ENCODE assay signal across 15 mouse cellular contexts in the genomic region with DNA sequence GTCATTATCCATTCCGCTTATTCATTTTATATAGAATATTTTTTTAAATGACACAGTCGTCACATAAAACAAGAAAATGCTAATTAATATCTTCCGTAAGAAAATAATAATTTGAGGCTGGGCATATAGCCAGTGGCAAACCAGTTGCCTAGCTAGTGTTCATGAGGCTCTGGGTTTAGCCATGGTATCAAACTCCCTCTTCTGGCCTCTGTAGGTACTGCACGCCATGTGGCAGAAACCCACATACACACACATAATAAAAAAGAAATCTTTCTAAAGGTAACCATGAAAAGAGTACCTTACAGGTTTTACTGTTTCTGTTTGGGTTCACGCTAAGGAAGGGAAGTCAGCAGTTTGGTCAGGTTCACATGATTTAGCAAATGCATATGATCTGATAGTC.
DNase-seq lines count a peak whose midpoint lies in the region; ATAC-seq and TF ChIP-seq lines count a peak whose summit lies in the region.
"Had no signal": no experiment of that assay in that cellular context is flagged by ENCODE, and none has a peak within 500 bp of the region (broad histone marks: within the 10 kb centered on the region; RNA-seq: fewer than 3 reads in every experiment).

No protein-coding gene starts in this region.

- WGBS in liver, embryonic 12.5 days (ENCODE audit: insufficient replicate concordance): 79% methylated on average over 5 of the region's 5 CpGs
- 92% methylated on average over 5 of the region's 5 CpGs for WGBS in limb, embryonic 10.5 days
- 95% methylated on average over 5 of the region's 5 CpGs for WGBS in kidney, adult 2 months

- H3K9me3 ChIP-seq in liver, embryonic 12.5 days (replicated peaks): peaks cover 5% of the 10 kb centered on the region; the same call in 1 of the 2 replicates
- H3K9me3 ChIP-seq in MEL (replicated peaks; ENCODE audit: insufficient read depth, low read length): no peaks in the 10 kb centered on the region
- 0 out of 2 replicates have a peak, but pooled peaks cover 2% of the 10 kb centered on the region for H3K9me3 ChIP-seq in limb, embryonic 10.5 days (replicated peaks)

- ATAC-seq in liver, embryonic 12.5 days: no peak
- ATAC-seq: forebrain, embryonic 16.5 days; inflammation-experienced regulatory T-cells, adult 6 months had no signal

- TF ChIP-seq CTCF in MEL (IDR thresholded peaks at IDR 0.05 in 2 of 3, conservative IDR thresholded peaks at IDR 0.05 in 1 of 3; ENCODE audit: control insufficient read depth in 1 of 3, insufficient read depth in 1 of 3, low read depth in 2 of 3, low read length in 3 of 3, poor library complexity in 1 of 3, severe bottlenecking in 1 of 3): peak; percentile 19 to 39 (median 32); a peak in 4 of 6 replicates
- no peak for TF ChIP-seq CTCF in kidney, adult 2 months (conservative IDR thresholded peaks at IDR 0.05; ENCODE audit: insufficient read depth, insufficient read length, low read depth, low read length)

- H3K9ac ChIP-seq in liver, embryonic 12.5 days: no peak overlapping the region
- no peak overlapping the region for H3K9ac ChIP-seq in MEL (ENCODE audit: control insufficient read depth, low read depth, low read length, poor library complexity, severe bottlenecking)
- H3K9ac ChIP-seq: neural tube, embryonic 12.5 days had no signal

- H3K4me3 ChIP-seq in liver, embryonic 12.5 days: no peak overlapping the region
- no peak overlapping the region for H3K4me3 ChIP-seq in MEL (ENCODE audit: control insufficient read depth in 1 of 2, insufficient read depth in 1 of 2, low read depth in 2 of 2, low read length in 2 of 2)
- H3K4me3 ChIP-seq in limb, embryonic 10.5 days: no peak overlapping the region
- no peak overlapping the region for H3K4me3 ChIP-seq in kidney, adult 2 months (ENCODE audit: insufficient read depth, low read depth, low read length)
- H3K4me3 ChIP-seq: neural tube, embryonic 12.5 days had no signal

- no peak for TF ChIP-seq POLR2A in MEL (IDR thresholded peaks at IDR 0.05; ENCODE audit: control insufficient read depth in 1 of 2, insufficient read depth in 1 of 2, low read depth in 1 of 2, low read length in 2 of 2, poor library complexity in 1 of 2)
- no peak for TF ChIP-seq POLR2A in kidney, adult 2 months (IDR thresholded peaks at IDR 0.05; ENCODE audit: low read depth, low read length)

- H3K4me1 ChIP-seq in liver, embryonic 12.5 days: no peaks in the 10 kb centered on the region
- peaks cover 0 to 2% of the 10 kb centered on the region in 2 experiments; a peak in 1 of 4 replicates for H3K4me1 ChIP-seq in MEL (ENCODE audit: control insufficient read depth in 1 of 2, insufficient read depth in 2 of 2, low read length in 2 of 2)
- H3K4me1 ChIP-seq in limb, embryonic 10.5 days: no peaks in the 10 kb centered on the region
- no peaks in the 10 kb centered on the region for H3K4me1 ChIP-seq in kidney, adult 2 months (ENCODE audit: control insufficient read depth, insufficient read depth, low read length)
- H3K4me1 ChIP-seq: neural tube, embryonic 12.5 days had no signal

- no peak overlapping the region for H3K27ac ChIP-seq in liver, embryonic 12.5 days
- H3K27ac ChIP-seq in MEL (ENCODE audit: control insufficient read depth, low read depth, low read length): no peak overlapping the region
- H3K27ac ChIP-seq in limb, embryonic 10.5 days: no peak overlapping the region
- H3K27ac ChIP-seq in kidney, adult 2 months (ENCODE audit: insufficient read depth, low read depth, low read length): no peak overlapping the region
- H3K27ac ChIP-seq: neural tube, embryonic 12.5 days had no signal

- peak; percentile 9 for DNase-seq in adrenal gland, postnatal 14 days
- no peak for DNase-seq in adrenal gland, adult 8-10 months
- DNase-seq in liver: peak; percentile 8
- peak; percentile 34 for DNase-seq in MEL (ENCODE audit: low read depth, low spot score)
- DNase-seq in limb, embryonic 10.5 days (ENCODE audit: low spot score): peak; percentile 36
- DNase-seq in kidney, adult 2 months: no peak
- DNase-seq in T-cell, adult 2 months (ENCODE audit: low spot score): no peak
- DNase-seq: adrenal gland, postnatal 10 days; lung, adult 2 months; spleen, adult 18-20 months had no signal

- H3K27me3 ChIP-seq in liver, embryonic 12.5 days (replicated peaks): no peaks in the 10 kb centered on the region
- no peaks in the 10 kb centered on the region for H3K27me3 ChIP-seq in MEL (ENCODE audit: control insufficient read depth in 1 of 2, insufficient read depth in 2 of 2, low read length in 2 of 2)
- H3K27me3 ChIP-seq in limb, embryonic 10.5 days (ENCODE audit: low read depth, poor library complexity, severe bottlenecking): no peaks in the 10 kb centered on the region
- no peaks in the 10 kb centered on the region for H3K27me3 ChIP-seq in kidney, adult 2 months (replicated peaks; ENCODE audit: control insufficient read depth, insufficient read depth, low read length)
- H3K27me3 ChIP-seq: neural tube, embryonic 12.5 days had no signal

- H3K36me3 ChIP-seq in liver, embryonic 12.5 days: no peaks in the 10 kb centered on the region
- peaks cover 0 to 7% of the 10 kb centered on the region in 2 experiments; a peak in 2 of 4 replicates for H3K36me3 ChIP-seq in MEL (ENCODE audit: control insufficient read depth in 1 of 2, insufficient read depth in 2 of 2, low read length in 2 of 2)
- no peaks in the 10 kb centered on the region for H3K36me3 ChIP-seq in limb, embryonic 10.5 days
- H3K36me3 ChIP-seq in kidney, adult 2 months (ENCODE audit: control insufficient read depth, insufficient read depth, low read length): no peaks in the 10 kb centered on the region
- H3K36me3 ChIP-seq: neural tube, embryonic 12.5 days had no signal

- H3K4me2 ChIP-seq in liver, embryonic 12.5 days: no peak overlapping the region
- H3K4me2 ChIP-seq: heart, embryonic 11.5 days; neural tube, embryonic 12.5 days had no signal

- peak; percentile 27 for TF ChIP-seq RAD21 in MEL (IDR thresholded peaks at IDR 0.05; ENCODE audit: low read depth, low read length)

- H3K79me2 ChIP-seq in MEL (ENCODE audit: control insufficient read depth, insufficient read depth, low read length, poor library complexity): no peaks in the 10 kb centered on the region

- no peak for TF ChIP-seq EP300 in MEL (IDR thresholded peaks at IDR 0.05; ENCODE audit: low read depth in 1 of 2, low read length in 2 of 2)

TF ChIP-seq in MEL, 35 proteins besides CTCF, POLR2A, EP300 and RAD21:
- TF ChIP-seq UBTF (IDR thresholded peaks at IDR 0.05; ENCODE audit: borderline replicate concordance, insufficient read depth, low read depth, low read length): no peak
- no peak for TF ChIP-seq MAZ (IDR thresholded peaks at IDR 0.05; ENCODE audit: low read depth, low read length)
- no peak for TF ChIP-seq NELFE (IDR thresholded peaks at IDR 0.05; ENCODE audit: low read depth, low read length)
- TF ChIP-seq RCOR1 (IDR thresholded peaks at IDR 0.05; ENCODE audit: low read depth, low read length): no peak

Comparison
In these comparisons a context has a peak if more than half of its experiments do, and no peak if none do; other contexts are left out.
1. DNase-seq: peak in adrenal gland, postnatal 14 days (single experiment), liver (single experiment), MEL (single experiment) and limb, embryonic 10.5 days (single experiment); none in adrenal gland, adult 8-10 months (single experiment), kidney, adult 2 months (single experiment) and T-cell, adult 2 months (single experiment).